Mouse (Mus musculus) right cerebral cortex, adult 18-20 months (tissue): ENCODE measurements at regions not wholly inside any gene's neighbourhood (a gene's known extent, or its start where the extent isn't known, plus 50 kb on each side); places are given as distances from the start of the nearest gene placed in this dataset.
A peak's percentile ranks its signal among the peaks of the same experiment; 100 is the strongest.

Experiments
- DNase-seq: peaks from one replicate; pipeline ENCODE4 v3.0.0; 2022; ENCODE audit warnings: mixed read lengths

- no peak for DNase-seq
These were observed 58.9 kb upstream of the Ankrd1 start for GRCm38 (mm10) chr19:36178828-36179251.

- DNase-seq, result no peak
These were observed 60.4 kb upstream of the Ankrd1 start for GRCm38 (mm10) chr19:36180329-36180728.

GRCm38 (mm10) chr19:36181535-36181934, 61.6 kb upstream of the Ankrd1 start:
- DNase-seq, result no peak

GRCm38 (mm10) chr19:36183127-36183526, 63.2 kb upstream of the Ankrd1 start:
- peak; percentile 64 for DNase-seq

GRCm38 (mm10) chr19:36189662-36190061, 69.8 kb upstream of the Ankrd1 start:
- no peak for DNase-seq

GRCm38 (mm10) chr19:36191641-36192040, 71.7 kb upstream of the Ankrd1 start:
- DNase-seq, result no peak

DNA sequence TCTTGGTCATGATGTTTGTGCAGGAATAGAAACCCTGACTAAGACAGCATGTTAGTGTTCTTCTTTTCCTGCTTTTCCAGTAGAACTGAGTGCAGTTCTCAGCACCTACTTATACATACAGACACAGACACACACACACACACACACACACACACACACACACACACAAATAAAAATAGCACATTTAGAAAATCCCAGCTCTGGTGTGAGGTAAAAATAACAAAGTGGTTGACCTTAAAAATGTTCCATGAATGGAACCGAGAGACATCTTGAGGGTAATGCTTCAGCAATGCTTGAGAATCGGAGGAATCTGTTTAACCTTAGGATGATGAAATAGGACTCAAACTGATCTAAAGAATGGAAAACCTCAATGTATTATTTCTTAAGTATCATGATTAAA, 84.4 kb upstream of the Ankrd1 start:
- DNase-seq, result no peak

GRCm38 (mm10) chr19:36204965-36205718, 85.2 kb upstream of the Ankrd1 start:
- DNase-seq, result no peak

GRCm38 (mm10) chr19:36207735-36208288, 87.9 kb upstream of the Ankrd1 start:
- peak; percentile 19 for DNase-seq

- DNase-seq, result no peak
These were observed 88.5 kb upstream of the Ankrd1 start for GRCm38 (mm10) chr19:36208419-36208818.

DNA sequence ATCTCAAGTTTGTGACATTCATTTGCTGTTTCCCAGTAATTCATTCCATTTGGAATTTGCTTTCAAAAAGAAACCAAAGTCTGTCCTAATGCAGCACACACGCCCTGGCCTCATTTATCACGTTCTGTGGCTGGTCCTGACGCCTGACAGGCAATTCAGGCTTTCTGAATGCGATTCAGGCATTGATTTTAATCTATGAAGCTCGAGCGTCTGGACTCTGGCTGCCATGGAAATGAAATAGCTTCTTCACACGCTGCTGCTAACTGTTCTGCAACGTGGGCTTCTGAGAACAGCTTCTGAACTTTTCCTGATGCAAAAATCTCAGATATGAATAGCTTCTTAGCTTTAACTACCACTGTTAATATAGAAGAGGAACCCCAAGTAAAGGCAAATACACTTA, 93.6 kb upstream of the Ankrd1 start:
- DNase-seq, result no peak

- peak; percentile 59 for DNase-seq
These were observed 94.5 kb upstream of the Ankrd1 start for GRCm38 (mm10) chr19:36214188-36214968.

GRCm38 (mm10) chr19:36217177-36217576, 97.3 kb upstream of the Ankrd1 start:
- DNase-seq, result no peak

- no peak for DNase-seq
These were observed 97.7 kb upstream of the Ankrd1 start for GRCm38 (mm10) chr19:36217605-36218004.

GRCm38 (mm10) chr19:36218921-36219320, 99.0 kb upstream of the Ankrd1 start:
- DNase-seq, result no peak

DNA sequence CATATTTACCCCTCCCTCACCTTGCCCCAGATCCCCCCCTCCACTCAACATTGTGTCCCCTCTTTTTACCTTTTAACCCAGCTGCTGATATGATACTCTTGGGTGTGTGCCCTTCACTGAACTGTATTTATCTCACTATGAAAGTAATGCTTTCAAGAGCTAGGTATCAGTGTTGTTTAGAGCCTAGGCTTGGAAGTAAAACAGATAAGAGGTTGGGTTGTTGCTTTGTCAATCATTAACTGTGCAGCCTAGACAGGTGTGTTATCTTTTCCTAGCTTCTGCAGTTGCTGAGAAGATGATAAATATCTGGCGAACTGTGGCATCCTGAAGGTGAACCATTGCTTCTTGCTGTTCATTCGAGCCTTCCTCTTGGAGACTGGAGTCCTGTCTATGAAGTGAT, 101.2 kb upstream of the Ankrd1 start:
- DNase-seq, result no peak

DNA sequence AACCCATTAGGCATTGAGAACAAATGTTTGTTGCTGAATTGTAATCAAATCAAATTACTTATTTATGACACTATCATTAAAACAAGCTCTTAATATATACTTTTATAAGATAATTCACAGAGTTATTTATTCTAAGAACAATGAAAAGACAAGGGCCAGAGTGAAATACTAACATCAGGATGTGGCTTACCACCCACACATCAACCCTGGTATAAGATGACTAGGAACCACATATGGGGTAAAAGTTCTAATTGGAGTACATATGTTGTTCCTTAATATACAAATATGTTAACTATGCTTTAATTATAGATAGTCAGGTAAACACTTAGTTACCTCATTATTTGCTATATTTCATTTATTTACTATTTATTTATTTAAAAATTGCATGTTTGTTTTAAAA, 101.7 kb upstream of the Ankrd1 start:
- no peak for DNase-seq

GRCm38 (mm10) chr19:36222198-36222597, 102.3 kb upstream of the Ankrd1 start:
- no peak for DNase-seq

DNA sequence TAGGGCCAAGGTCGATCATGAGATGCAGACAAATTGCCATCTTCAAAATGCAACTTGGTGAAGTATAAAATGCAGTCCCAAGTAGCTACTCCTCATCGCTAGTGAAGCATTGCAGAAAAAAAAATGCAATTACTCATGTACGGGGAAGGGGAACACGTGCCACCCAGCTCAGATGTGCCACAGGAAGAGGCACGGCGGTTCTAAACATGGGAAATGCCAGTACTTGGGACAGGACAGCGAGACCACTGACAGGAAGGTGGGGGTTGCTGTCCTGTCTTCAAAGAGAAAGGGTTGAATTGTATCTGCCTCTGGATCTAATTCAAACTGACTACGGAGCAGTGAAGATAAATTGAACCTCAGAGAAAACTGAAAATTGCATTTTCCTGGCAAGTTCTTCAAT, 104.6 kb upstream of the Ankrd1 start:
- DNase-seq, result no peak

DNA sequence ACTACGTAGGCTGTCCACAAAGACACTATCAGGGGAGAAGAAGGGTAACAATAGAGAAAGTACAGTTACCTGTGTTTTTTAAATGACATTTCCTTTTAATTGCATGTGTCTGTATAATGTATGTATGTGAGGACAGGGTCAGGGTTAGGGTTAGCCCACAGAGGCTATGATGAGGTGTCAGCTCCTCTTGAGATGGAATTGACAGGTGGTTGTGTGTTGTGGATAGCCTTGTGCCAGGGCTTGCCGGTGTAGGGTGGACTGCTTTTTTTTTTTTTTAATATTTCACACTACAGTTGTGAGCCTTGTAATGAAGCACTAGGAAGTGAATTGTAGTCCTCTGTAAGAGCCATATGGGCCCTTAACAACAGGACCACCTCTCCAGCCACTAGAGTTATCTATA, 105.7 kb upstream of the Ankrd1 start:
- no peak for DNase-seq

DNA sequence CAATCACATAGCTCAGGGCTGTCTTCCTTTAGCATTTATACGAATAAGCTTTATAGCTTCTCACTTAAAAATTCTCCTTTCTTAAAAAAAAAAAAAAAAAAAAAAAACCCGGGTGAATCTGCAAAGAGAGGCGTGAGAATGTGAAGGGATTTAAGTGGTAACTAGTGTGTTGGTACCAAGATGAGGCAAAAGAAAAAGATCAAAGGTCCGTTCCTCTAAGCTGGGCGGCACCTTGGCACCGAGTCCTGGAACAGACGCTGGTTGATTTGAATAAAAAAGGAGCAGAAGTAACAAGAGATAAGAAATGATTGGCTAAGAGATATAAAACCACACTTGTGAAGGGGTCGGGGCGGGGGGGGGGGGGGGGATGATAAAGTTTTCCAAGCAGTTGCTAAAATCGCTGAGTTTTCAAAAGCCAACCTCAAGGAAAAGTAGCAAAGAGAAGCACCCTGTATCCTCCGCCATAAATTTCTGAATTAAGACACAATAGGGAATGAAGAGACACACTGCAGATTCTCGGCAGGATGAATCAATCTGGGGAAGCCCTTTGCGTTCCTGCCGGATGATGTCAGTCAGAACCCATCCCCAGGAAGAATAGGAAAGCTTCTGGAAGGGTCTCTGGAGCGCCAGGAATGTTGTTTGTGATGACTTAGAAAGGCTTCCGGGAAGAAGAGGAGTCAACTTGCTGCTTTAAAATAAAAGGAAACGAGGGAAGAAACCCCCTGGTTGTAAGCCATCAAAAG, 107.7 kb upstream of the Ankrd1 start:
- no peak for DNase-seq

- no peak for DNase-seq
These were observed 109.4 kb upstream of the Ankrd1 start for GRCm38 (mm10) chr19:36229315-36229714.

DNA sequence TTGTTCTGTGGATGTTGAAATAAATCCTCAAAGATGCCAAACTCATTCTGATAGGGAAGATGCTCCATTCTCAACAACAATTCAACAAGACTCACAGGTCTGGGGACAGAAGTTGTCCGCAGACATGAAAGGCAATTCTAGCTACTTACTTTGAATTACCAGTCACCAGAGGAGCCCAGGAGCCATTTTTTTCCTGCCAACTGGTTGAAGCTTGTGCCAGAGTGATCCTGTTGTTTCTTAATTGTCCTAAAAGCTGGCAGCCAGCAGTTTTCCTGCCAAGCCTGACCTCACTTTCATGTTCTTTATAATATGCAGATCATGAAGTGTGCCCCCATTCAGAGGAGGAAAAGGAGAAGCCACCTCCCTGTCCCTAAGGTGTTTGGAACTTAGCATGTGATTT, 110.0 kb upstream of the Ankrd1 start:
- DNase-seq, result no peak
